Mouse (Mus musculus): ENCODE results near the gene Higd1b.

DNA sequence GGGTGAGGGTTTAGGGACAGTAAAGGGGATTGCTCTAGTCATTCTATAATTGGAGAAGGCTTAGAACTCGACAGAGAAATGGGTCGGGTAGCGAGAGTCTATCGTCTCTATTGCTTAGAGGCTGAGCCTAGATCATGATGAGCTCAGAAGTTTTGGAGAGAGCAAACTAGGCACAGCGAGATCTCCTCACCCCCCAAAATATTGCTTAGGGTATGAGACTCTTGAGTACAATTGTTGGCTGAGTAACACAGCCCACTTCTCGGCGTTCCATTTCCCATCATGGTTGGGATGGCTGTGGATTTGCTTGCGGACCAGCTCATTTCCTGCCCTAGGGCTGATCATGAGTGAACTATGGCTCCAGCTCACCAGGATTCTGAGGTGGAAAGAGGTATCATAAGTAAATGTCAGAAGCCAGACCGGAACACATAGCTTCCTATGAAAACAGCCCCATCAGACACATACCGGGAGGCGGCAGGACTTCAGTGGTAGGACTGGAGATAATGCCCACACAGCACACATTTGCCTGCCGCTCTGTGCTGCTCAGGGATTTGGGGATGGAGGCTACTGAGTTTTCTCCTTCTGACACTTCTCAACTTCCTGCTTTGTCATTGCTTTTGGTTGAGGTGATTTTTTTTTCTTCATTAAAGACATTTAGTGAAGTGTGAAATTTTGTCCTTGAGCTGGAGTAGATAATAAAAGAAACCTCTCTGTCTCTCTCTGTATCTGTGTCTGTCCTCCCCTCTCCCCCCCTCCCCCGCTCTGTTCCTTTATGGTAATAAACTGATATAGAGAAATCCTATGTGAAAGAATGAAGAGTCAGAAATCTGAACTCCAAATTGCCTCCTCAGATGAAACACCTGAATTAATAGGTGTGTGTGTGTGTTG is 45.9 kb downstream of the Higd1b start:
- TF ChIP-seq POLR2A (IDR thresholded peaks at IDR 0.05; ENCODE audit: control insufficient read depth, low read depth, low read length) = no peak; the same call in 1 of the 2 replicates
- no peak for TF ChIP-seq CTCF (IDR thresholded peaks at IDR 0.05; ENCODE audit: control insufficient read depth, insufficient read depth, insufficient replicate concordance, low read depth, low read length)

Data from testis, adult 2 months (tissue).